Mouse (Mus musculus) cortical plate, adult 2 months (tissue): ENCODE measurements at regions not wholly inside any gene's neighbourhood (a gene's known extent, or its start where the extent isn't known, plus 50 kb on each side); places are given as distances from the start of the nearest gene placed in this dataset.

Experiments
- CTCF ChIP-seq: fragments of 200-500 bp; IDR thresholded peaks from 2 replicates; pipeline ENCODE4 v1.5.1; 2011; ENCODE audit warnings: mild to moderate bottlenecking, control low read depth, low read length; ENCODE audit not compliant: insufficient read depth; ENCODE audit errors: extremely low read depth
- POLR2A ChIP-seq: fragments of 200-500 bp; IDR thresholded peaks from 2 replicates; pipeline ENCODE4 v1.6.1; 2011; ENCODE audit warnings: mild to moderate bottlenecking, low read length, control low read depth; ENCODE audit not compliant: insufficient read depth; ENCODE audit errors: extremely low read depth

DNA sequence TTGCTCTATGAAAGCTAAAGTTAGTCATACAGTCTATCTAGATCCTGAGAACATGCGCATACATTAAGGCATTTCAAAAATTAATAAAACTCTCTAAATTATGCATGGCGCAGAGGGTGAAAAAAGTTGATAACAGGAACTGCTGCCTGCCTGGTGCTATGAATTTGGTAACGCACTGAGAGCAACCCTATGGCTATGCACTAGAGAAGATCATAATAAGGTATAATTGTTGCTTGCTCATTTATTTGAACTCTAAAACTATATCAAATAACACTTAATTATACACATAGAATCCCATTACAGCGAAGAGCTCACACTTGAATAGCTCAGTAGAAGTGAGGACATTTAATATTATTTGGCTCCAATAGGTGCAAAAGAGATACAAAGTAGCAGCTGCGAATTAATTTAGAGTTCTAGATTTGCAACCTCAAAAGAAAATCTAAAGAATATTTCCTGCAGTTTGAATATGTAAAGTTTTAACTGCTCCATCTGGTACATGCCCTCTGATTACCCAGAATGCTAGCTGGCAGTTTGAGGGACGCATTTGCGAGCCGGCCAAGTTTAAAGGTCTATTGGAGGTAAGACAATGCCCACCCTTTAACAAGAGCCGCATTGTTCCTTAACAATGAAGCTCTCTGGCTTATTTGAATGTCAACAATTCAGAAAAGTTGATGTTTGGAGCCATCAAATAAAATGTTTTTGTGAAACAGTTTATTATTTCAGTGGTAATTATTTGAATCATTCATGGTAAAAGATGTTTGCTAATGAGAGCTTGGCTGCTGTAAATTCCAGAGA, 56.0 kb upstream of the Fbxl4 start:
- no peak for TF ChIP-seq CTCF
- TF ChIP-seq POLR2A: no peak
